Mouse (Mus musculus): ENCODE data around the gene Prkch.

DNA sequence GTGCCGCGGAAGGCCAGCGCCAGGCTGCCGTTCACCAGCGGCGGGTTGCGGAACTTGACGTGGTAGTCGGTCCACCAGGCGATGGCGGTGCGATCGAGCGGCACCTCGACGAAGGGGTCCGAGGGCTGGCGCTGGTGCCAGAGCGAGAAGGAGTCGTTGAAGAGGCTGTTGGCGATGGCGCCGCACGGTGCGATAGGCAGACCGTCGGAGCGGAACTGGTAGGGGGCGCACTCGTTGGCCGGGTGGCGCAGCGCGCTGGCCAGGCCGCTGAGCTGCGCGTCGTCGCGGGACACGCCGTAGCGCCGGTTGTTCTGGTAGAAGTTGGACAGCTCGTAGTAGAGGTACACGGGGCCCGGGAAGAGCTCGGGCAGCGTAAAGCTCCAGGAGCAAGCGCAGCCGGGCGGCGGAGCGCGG is 38.9 kb upstream of the Prkch start:
- no peak for TF ChIP-seq CTCF (IDR thresholded peaks at IDR 0.05; ENCODE audit: borderline replicate concordance, insufficient read depth, low read depth, low read length)
- no peak for TF ChIP-seq POLR2A (IDR thresholded peaks at IDR 0.05; ENCODE audit: borderline replicate concordance, insufficient read depth, low read length)
